Mouse (Mus musculus) right cerebral cortex, adult 2 months (tissue): ENCODE results near the gene Hexim1.

Experiments used
- DNase-seq, 2 experiments: peaks; one replicate each; pipeline ENCODE4 v3.0.0; 2021 to 2022; ENCODE audit warnings: low spot score in 2 of 2

Hexim1 gene

GRCm38 (mm10) chr11:103096979-103097894 lies 18.8 kb upstream of the Hexim1 start:
- DNase-seq: no peak

GRCm38 (mm10) chr11:103098531-103099190 lies 17.4 kb upstream of the Hexim1 start:
- DNase-seq: no peak

GRCm38 (mm10) chr11:103099352-103099940 lies 16.6 kb upstream of the Hexim1 start:
- no peak for DNase-seq

GRCm38 (mm10) chr11:103100361-103100760 lies 15.7 kb upstream of the Hexim1 start:
- no peak for DNase-seq

- peak; percentile 67 to 70 for DNase-seq
Measured at GRCm38 (mm10) chr11:103101481-103101865, 14.6 kb upstream of the Hexim1 start, which contains the start of the genes Plcd3 and Acbd4. Gene Plcd3 (minus strand): TSS chr11:103101658. Gene Acbd4 (plus strand): TSS chr11:103101682.

- peak; percentile 75 to 83 for DNase-seq
Measured at GRCm38 (mm10) chr11:103101866-103102501, 14.0 kb upstream of the Hexim1 start.

GRCm38 (mm10) chr11:103102725-103103349 lies 13.2 kb upstream of the Hexim1 start:
- peak; percentile 97 to 98 for DNase-seq

- no peak for DNase-seq
Measured at GRCm38 (mm10) chr11:103103621-103104020, 12.4 kb upstream of the Hexim1 start.

GRCm38 (mm10) chr11:103104469-103104868 lies 11.6 kb upstream of the Hexim1 start:
- no peak for DNase-seq

GRCm38 (mm10) chr11:103105180-103105725 lies 10.8 kb upstream of the Hexim1 start:
- DNase-seq: no peak

GRCm38 (mm10) chr11:103105810-103106209 lies 10.2 kb upstream of the Hexim1 start:
- DNase-seq: no peak

- DNase-seq: no peak
Measured at GRCm38 (mm10) chr11:103106386-103106785, 9.6 kb upstream of the Hexim1 start.

GRCm38 (mm10) chr11:103111301-103111700 lies 4.7 kb upstream of the Hexim1 start:
- DNase-seq: no peak

- DNase-seq: peak in 1 of 2 experiments; percentile 24
Measured at GRCm38 (mm10) chr11:103111881-103112551, 4.0 kb upstream of the Hexim1 start.

GRCm38 (mm10) chr11:103112552-103112912 lies 3.5 kb upstream of the Hexim1 start:
- DNase-seq: no peak

- DNase-seq: no peak
Measured at GRCm38 (mm10) chr11:103113005-103113404, 3.0 kb upstream of the Hexim1 start.

GRCm38 (mm10) chr11:103113771-103114170 lies 2.3 kb upstream of the Hexim1 start:
- DNase-seq: no peak

- no peak for DNase-seq
Measured at GRCm38 (mm10) chr11:103114270-103114943, 1.6 kb upstream of the Hexim1 start.

- peak; percentile 79 to 82 for DNase-seq
Measured at GRCm38 (mm10) chr11:103115163-103116007, 646 bp upstream of the Hexim1 start.
